Mouse (Mus musculus): ENCODE results near the gene Vmn2r32. TPM values are rescaled to one million over a fixed set of nuclear protein-coding genes. Genes with fewer than 3 reads are reported as not detected.
"Not testable (repeated sequence)": the region's sequence is repeated elsewhere in the genome, so short reads cannot be mapped to it uniquely, and the experiment has no call there.

The Vmn2r32 gene
- not detected in 2 replicates for polyA plus RNA-seq (2014; fragmentation: Nextera tagmentation; extraction: Ambion mirVana)

GRCm38 (mm10) chr7:7479918-7480317 lies at the start of gene Vmn2r32:
Gene Vmn2r32, minus strand, starts transcription at chr7:7480018.
- not testable (repeated sequence) for DNase-seq (ENCODE audit: low spot score); ATAC-seq
- 50% methylated on average over 1 of the region's 2 CpGs for WGBS

More at GRCm38 (mm10) chr7:7479918-7480317, at the start of gene Vmn2r32:
- not testable (repeated sequence) for H3K4me2 ChIP-seq (ENCODE audit: low read length); H3K9ac ChIP-seq (ENCODE audit: low read length); H3K27me3 ChIP-seq (replicated peaks; ENCODE audit: control insufficient read depth, insufficient read depth, low read length); H3K4me1 ChIP-seq (ENCODE audit: control insufficient read depth, insufficient read depth, low read length); H3K27ac ChIP-seq (ENCODE audit: low read depth, low read length); H3K36me3 ChIP-seq (ENCODE audit: control insufficient read depth, insufficient read depth, low read length); H3K4me3 ChIP-seq (ENCODE audit: low read depth, low read length); H3K9me3 ChIP-seq (replicated peaks; ENCODE audit: control insufficient read depth, low read length)

Other genes starting within 250 kb of the Vmn2r32 start
- gene Vmn2r29, start 232.7 kb downstream of the Vmn2r32 start, polyA plus RNA-seq (2014; fragmentation: Nextera tagmentation; extraction: Ambion mirVana): 0.52 and 0.93 TPM in 2 replicates
- 5.8 and 11.0 TPM in 2 replicates for gene Gm45844, start 201.7 kb downstream of the Vmn2r32 start, polyA plus RNA-seq (2014; fragmentation: Nextera tagmentation; extraction: Ambion mirVana)
- 104 and 142 TPM in 2 replicates for gene Clcn4, start 179.2 kb downstream of the Vmn2r32 start, polyA plus RNA-seq (2014; fragmentation: Nextera tagmentation; extraction: Ambion mirVana)
- gene Vmn2r30, start 142.4 kb downstream of the Vmn2r32 start, polyA plus RNA-seq (2014; fragmentation: Nextera tagmentation; extraction: Ambion mirVana): not detected in 2 replicates
- gene Gm45783, start 105.4 kb downstream of the Vmn2r32 start, polyA plus RNA-seq (2014; fragmentation: Nextera tagmentation; extraction: Ambion mirVana): not detected in 2 replicates
- not detected in 2 replicates for gene Vmn2r31, start 80.3 kb downstream of the Vmn2r32 start, polyA plus RNA-seq (2014; fragmentation: Nextera tagmentation; extraction: Ambion mirVana)
- gene Vmn2r33, start 86.8 kb upstream of the Vmn2r32 start, polyA plus RNA-seq (2014; fragmentation: Nextera tagmentation; extraction: Ambion mirVana): not detected in 2 replicates
- gene Vmn2r34, start 209.5 kb upstream of the Vmn2r32 start, polyA plus RNA-seq (2014; fragmentation: Nextera tagmentation; extraction: Ambion mirVana): not detected in 2 replicates

All from forebrain, embryonic 14.5 days (tissue).